In genomic region chr4:33441864-33442263, GRCm38 (mm10) we compare ENCODE assay signal across 12 mouse cellular contexts.
DNase-seq lines count a peak whose midpoint lies in the region.
"Had no signal": no experiment of that assay in that cellular context is flagged by ENCODE, and none has a peak within 500 bp of the region (broad histone marks: within the 10 kb centered on the region; RNA-seq: fewer than 3 reads in every experiment).

No protein-coding gene starts in this region.

- intact Hi-C loops in heart, postnatal 25 days (cut with DNase I) = no loop called here
- intact Hi-C loops in heart, postnatal 10 days (cut with DNase I) = no loop called here

- peak; percentile 28 to 36 for DNase-seq in cerebellum, postnatal 10 days
- no peak for DNase-seq in cerebellum, postnatal 25 days
- peak; percentile 94 for DNase-seq in heart, adult 11 months
- DNase-seq in heart, postnatal 25 days (ENCODE audit: low spot score) = no peak
- DNase-seq in lung, postnatal 10 days = peak; percentile 15
- DNase-seq in lung, postnatal 4 days = no peak
- DNase-seq in heart, postnatal 10 days = peak; percentile 41 to 51
- no peak for DNase-seq in spleen, postnatal 14 days (ENCODE audit: low spot score in 2 of 2)
- DNase-seq: embryo, embryonic 11 days; kidney, adult 8-10 months; kidney, postnatal 4 days; spleen, adult 18-20 months had no signal

Comparison
In these comparisons a context has a peak if more than half of its experiments do, and no peak if none do; other contexts are left out.
1. DNase-seq: peak in cerebellum, postnatal 10 days (2 of 2), heart, adult 11 months (single experiment), lung, postnatal 10 days (single experiment) and heart, postnatal 10 days (2 of 2); none in cerebellum, postnatal 25 days (0 of 2), heart, postnatal 25 days (single experiment), lung, postnatal 4 days (0 of 2) and spleen, postnatal 14 days (0 of 2).